Mouse (Mus musculus): ENCODE data around the gene Rbfox3. TPM values are rescaled to one million over a fixed set of nuclear protein-coding genes. Genes with fewer than 3 reads are reported as not detected.
A peak's percentile ranks its signal among the peaks of the same experiment; 100 is the strongest.

Gene Rbfox3
- polyA plus RNA-seq, 1 experiment from 2014 or later = 7.6 TPM

DNA sequence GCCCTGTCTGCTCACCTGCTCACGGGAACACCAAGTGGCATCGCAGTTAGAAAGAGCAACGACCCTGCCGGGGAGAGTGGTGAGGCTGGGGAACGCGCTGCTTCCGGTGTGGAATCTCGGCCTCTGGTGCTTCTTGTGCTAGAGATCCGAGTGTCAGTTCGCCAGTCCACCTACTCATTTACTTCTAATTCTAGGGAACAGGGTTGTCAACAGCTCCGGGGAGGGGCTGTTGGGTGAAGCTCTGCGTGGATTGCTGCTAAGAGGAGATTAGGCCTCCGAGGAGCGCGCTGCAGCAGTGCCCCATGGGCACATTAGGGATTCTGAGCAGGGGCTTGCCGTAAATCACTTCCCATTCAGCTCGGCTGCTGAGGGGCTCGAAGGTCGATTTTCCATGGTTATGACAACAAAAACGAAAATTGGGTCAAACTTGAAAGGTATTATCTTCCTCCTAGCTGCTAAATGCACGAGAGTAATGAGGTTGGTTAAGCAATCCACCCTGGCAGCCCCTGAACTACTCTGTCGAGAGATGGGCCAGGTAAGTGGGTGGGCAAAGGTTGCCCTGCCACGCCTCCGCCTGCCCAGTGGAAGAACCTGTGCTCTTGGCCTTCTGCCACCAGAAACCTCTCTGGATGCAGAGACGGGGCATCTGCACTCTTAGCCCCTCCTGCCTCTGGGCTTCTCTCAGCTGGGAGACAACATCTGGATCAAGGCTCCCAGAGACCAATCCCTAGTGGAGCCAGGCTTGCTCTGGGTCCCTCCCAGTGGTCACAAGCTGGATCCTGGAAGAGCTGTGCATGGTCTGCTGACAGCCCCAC lies 85.9 kb downstream of the Rbfox3 start:
- no peak for DNase-seq (ENCODE audit: low spot score)
- Histone ChIP-seq H3K36me3 (no peaks in the 10 kb centered on the region), H3K4me1 (peaks cover 10% of the 10 kb centered on the region), H3K9me3 (replicated peaks) (no peaks in the 10 kb centered on the region), H3K27me3 (ENCODE audit: low read depth, poor library complexity, severe bottlenecking) (no peaks in the 10 kb centered on the region), H3K27ac (replicated peaks) (no peak overlapping the region), H3K4me3 (no peak overlapping the region)
- WGBS = 70% methylated on average over 25 of the region's 25 CpGs

DNA sequence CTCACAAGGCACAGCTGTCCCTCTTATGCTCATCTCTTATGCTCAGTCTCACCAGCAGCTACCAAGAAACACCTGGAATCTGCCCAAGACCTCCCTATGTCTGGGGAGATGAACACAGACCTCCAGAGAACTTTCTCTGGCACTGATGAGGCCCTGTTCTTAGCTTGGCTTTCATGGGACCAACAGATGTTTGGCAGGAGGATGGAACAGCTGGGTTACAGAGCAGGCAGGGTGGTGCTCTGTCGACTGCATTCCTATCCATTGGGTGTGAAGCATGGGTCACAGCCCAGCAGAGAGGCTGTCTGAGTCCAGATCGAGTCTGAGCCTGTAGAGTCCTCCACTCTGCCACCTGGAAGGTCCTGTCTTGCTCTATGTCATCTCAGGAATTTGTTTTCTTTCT lies 90.0 kb downstream of the Rbfox3 start:
- H3K4me3 ChIP-seq = no peak overlapping the region
- H3K27me3 ChIP-seq (ENCODE audit: low read depth, poor library complexity, severe bottlenecking) = no peaks in the 10 kb centered on the region
- no peaks in the 10 kb centered on the region for H3K9me3 ChIP-seq (replicated peaks)
- no peaks in the 10 kb centered on the region for H3K36me3 ChIP-seq
- 59% methylated on average over 2 of the region's 2 CpGs for WGBS
- H3K4me1 ChIP-seq = peaks cover 10% of the 10 kb centered on the region
- H3K27ac ChIP-seq (replicated peaks) = no peak overlapping the region
- DNase-seq (ENCODE audit: low spot score) = no peak

DNA sequence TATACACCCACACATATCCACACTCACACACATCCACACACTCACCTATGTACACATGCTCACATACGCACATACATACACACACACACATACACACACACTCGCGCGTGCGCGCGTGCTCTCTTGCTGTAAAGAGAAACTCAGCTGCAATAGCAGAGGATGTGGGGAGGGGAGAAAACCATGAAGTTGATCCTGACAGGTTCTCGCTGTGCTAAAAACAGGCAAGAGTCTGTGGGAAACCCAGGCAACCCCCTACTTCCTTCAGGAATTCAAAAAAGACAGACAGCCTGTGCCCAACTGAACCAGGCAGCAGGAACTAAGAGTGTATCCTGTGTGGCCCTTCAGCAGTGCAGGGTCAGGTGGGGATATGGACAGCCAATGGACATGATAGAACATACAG lies 92.9 kb downstream of the Rbfox3 start:
- no peak overlapping the region for H3K4me3 ChIP-seq
- no peak overlapping the region for H3K27ac ChIP-seq (replicated peaks)
- no peaks in the 10 kb centered on the region for H3K36me3 ChIP-seq
- WGBS = 96% methylated on average over 8 of the region's 8 CpGs
- DNase-seq (ENCODE audit: low spot score) = no peak
- no peaks in the 10 kb centered on the region for H3K9me3 ChIP-seq (replicated peaks)
- no peaks in the 10 kb centered on the region for H3K4me1 ChIP-seq
- H3K27me3 ChIP-seq (ENCODE audit: low read depth, poor library complexity, severe bottlenecking) = no peaks in the 10 kb centered on the region

- Histone ChIP-seq H3K27me3 (ENCODE audit: low read depth, poor library complexity, severe bottlenecking) (no peaks in the 10 kb centered on the region), H3K27ac (replicated peaks) (peak overlapping the region; percentile 18; the same call in 1 of the 2 replicates), H3K4me3 (no peak overlapping the region), H3K36me3 (no peaks in the 10 kb centered on the region), H3K4me1 (no peaks in the 10 kb centered on the region), H3K9me3 (replicated peaks) (no peaks in the 10 kb centered on the region)
- DNase-seq (ENCODE audit: low spot score) = no peak
- WGBS = 74% methylated on average over 5 of the region's 5 CpGs
Observed at GRCm38 (mm10) chr11:118815118-118815517, 96.3 kb downstream of the Rbfox3 start.

DNA sequence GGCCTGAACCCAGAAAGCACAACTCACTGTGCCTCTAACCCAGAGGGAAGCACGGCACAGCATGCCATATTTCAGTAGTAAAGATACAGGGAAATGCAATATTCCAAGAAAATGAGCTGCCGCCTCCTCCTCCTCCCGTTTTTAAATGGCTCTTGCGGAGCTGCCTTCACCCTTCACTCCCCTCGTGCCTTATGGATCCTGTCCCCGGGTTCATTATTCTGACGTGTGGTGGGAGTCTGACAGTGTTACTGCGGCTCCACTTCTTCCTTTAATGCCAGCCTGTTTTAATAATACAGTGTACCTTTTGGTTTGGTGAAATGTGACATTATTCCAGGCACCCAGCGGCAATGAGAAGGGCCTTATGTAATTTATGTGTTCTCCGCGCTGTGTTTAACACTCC lies 97.5 kb downstream of the Rbfox3 start:
- no peak overlapping the region for H3K4me3 ChIP-seq
- 84% methylated on average over 11 of the region's 11 CpGs for WGBS
- H3K27me3 ChIP-seq (ENCODE audit: low read depth, poor library complexity, severe bottlenecking) = no peaks in the 10 kb centered on the region
- H3K9me3 ChIP-seq (replicated peaks) = no peaks in the 10 kb centered on the region
- H3K4me1 ChIP-seq = no peaks in the 10 kb centered on the region
- no peak for DNase-seq (ENCODE audit: low spot score)
- no peaks in the 10 kb centered on the region for H3K36me3 ChIP-seq
- no peak overlapping the region for H3K27ac ChIP-seq (replicated peaks)

DNA sequence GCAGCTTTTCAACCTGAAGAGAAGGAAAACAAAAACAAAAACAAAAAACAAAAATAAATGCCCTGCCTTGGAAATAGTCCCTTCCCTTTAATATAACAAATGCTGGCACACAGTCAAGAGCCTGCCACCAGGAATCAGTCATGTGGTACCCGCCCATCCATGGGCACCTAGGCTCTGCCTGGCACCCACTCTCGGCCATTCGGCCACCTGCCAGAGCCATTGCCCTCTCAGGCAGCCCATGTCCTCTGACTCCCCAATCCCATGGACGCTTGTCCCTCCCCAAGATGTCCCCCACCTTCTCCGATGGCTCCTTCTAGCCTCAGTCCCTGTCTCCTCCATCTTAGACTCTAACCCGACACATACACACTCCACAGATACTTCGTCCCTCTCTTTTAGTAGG lies 100.0 kb downstream of the Rbfox3 start:
- Histone ChIP-seq H3K4me3 (no peak overlapping the region), H3K4me1 (peaks cover 3% of the 10 kb centered on the region; the same call in 1 of the 2 replicates), H3K27ac (replicated peaks) (no peak overlapping the region), H3K36me3 (no peaks in the 10 kb centered on the region), H3K9me3 (replicated peaks) (no peaks in the 10 kb centered on the region), H3K27me3 (ENCODE audit: low read depth, poor library complexity, severe bottlenecking) (no peaks in the 10 kb centered on the region)
- DNase-seq (ENCODE audit: low spot score) = no peak
- 93% methylated on average over 7 of the region's 7 CpGs for WGBS

- Histone ChIP-seq H3K27ac (replicated peaks) (no peak overlapping the region), H3K9me3 (replicated peaks) (no peaks in the 10 kb centered on the region), H3K27me3 (ENCODE audit: low read depth, poor library complexity, severe bottlenecking) (no peaks in the 10 kb centered on the region), H3K4me3 (no peak overlapping the region), H3K36me3 (no peaks in the 10 kb centered on the region), H3K4me1 (peaks cover 4% of the 10 kb centered on the region; the same call in 1 of the 2 replicates)
- 86% methylated on average over 15 of the region's 15 CpGs for WGBS
- DNase-seq (ENCODE audit: low spot score) = no peak
Observed at GRCm38 (mm10) chr11:118807511-118807910, 103.9 kb downstream of the Rbfox3 start.

DNA sequence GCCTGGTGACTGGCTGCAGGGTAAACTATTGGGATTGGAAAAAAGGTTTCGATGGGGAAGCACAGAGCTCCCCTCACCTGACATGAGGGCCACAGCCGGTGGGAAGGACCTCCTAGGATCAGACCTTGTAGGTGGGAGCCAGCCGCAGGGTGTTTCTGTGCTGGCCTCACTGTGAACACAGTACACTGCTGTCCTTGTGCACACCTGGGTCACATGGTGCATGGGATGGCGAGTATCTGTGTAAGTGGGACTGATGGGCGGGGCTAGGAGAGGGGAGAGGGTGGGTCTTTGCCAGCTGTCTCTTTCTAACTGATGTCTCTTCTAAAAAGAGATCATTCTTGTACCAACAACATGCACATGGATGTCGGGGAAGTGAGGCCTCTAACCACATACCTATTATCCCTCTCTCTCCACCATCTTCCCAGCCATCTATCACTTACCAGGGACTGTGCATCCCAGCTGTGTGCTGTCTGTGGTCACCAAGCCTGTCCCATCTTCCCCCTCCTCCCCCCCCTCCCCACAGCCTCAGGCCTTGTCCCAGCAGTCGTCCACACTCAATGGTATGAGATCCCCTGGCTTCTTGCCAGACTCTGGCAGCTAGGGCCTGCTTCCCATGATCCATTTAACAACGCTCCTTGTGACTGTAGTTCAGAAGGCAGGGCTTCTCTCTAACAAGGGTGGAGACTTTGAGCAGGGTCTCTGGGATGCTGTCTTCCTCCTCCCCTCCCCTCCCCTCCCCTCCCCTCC lies 116.4 kb downstream of the Rbfox3 start:
- Histone ChIP-seq H3K27me3 (ENCODE audit: low read depth, poor library complexity, severe bottlenecking) (no peaks in the 10 kb centered on the region), H3K36me3 (no peaks in the 10 kb centered on the region), H3K27ac (replicated peaks) (0 out of 2 replicates have a peak overlapping the region, but pooled peaks have one; percentile 80), H3K4me1 (peaks cover 35% of the 10 kb centered on the region), H3K9me3 (replicated peaks) (no peaks in the 10 kb centered on the region), H3K4me3 (no peak overlapping the region)
- DNase-seq (ENCODE audit: low spot score) = no peak
- 84% methylated on average over 8 of the region's 8 CpGs for WGBS

- Histone ChIP-seq H3K27ac (replicated peaks) (peak overlapping the region; percentile 80), H3K27me3 (ENCODE audit: low read depth, poor library complexity, severe bottlenecking) (no peaks in the 10 kb centered on the region), H3K4me3 (no peak overlapping the region), H3K4me1 (peaks cover 35% of the 10 kb centered on the region), H3K9me3 (replicated peaks) (no peaks in the 10 kb centered on the region), H3K36me3 (no peaks in the 10 kb centered on the region)
- no peak for DNase-seq (ENCODE audit: low spot score)
- WGBS = 87% methylated on average over 16 of the region's 16 CpGs
Observed at GRCm38 (mm10) chr11:118793639-118794021, 117.8 kb downstream of the Rbfox3 start.

DNA sequence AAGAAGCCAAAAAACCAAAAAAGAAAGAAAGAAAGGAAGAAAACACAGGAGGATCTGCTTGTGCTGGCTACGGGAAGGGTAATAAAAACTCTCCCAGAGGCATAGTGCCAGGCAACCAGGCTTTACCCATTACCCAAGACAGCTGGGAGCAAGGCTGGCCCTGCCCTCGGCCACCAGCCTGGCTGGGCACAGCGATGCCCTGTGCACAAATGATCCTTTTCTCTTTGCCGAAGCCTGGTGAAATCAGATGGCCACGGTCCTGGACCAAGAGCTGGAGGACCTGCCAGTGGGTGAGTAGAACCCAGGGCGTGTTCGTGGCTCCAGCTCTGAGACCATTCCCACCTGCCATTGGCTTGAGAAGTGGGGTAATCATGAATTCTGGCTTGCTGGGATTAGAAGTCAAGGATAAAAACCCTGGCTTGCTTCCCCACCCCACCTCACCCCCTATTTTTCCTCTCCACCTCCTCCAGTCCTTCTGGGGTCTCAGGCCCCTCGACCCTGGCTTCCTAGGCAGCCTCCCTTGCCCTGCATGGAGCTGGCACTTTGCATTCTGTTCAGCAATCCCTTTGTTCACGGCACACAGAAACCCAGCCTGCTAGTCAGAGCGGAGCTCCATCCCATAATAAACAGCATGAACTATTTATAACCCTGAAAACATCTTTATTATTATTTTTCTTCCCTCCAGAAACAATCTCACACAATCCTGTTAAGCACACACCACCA lies 118.3 kb downstream of the Rbfox3 start:
- 80% methylated on average over 10 of the region's 10 CpGs for WGBS
- H3K4me1 ChIP-seq = peaks cover 35% of the 10 kb centered on the region

GRCm38 (mm10) chr11:118792163-118792915 lies 119.1 kb downstream of the Rbfox3 start:
- H3K27me3 ChIP-seq (ENCODE audit: low read depth, poor library complexity, severe bottlenecking) = no peaks in the 10 kb centered on the region
- peaks cover 35% of the 10 kb centered on the region for H3K4me1 ChIP-seq

More for the DNA sequence above, 118.3 kb downstream of the Rbfox3 start:
- Histone ChIP-seq H3K4me3 (no peak overlapping the region), H3K27ac (replicated peaks) (peak overlapping the region; percentile 80), H3K9me3 (replicated peaks) (no peaks in the 10 kb centered on the region; the same call in 1 of the 2 replicates), H3K27me3 (ENCODE audit: low read depth, poor library complexity, severe bottlenecking) (no peaks in the 10 kb centered on the region), H3K36me3 (no peaks in the 10 kb centered on the region)
- no peak for DNase-seq (ENCODE audit: low spot score)

DNA sequence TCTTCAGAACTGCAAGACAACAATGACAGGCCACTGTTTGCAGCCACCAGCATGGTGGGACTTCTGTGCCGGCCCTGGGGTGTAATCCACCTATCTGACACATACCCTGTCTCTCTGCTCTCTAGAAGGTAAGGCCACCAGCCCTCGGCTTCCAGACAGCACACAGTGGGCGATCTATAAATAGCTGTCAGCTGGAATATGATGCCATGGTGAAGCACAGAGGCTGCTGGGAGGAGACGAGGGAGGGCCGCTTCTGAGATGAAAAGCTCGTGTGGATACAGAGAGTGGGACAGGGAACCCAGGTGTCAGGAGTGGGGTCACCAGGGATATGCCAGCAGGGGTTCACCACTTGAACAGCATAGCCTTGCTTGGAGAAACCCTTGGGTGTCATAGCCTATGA lies 120.0 kb downstream of the Rbfox3 start:
- WGBS = 80% methylated on average over 6 of the region's 6 CpGs
- no peak for DNase-seq (ENCODE audit: low spot score)
- Histone ChIP-seq H3K4me3 (no peak overlapping the region), H3K4me1 (peaks cover 35% of the 10 kb centered on the region), H3K27ac (replicated peaks) (peak overlapping the region; percentile 50; the same call in 1 of the 2 replicates), H3K27me3 (ENCODE audit: low read depth, poor library complexity, severe bottlenecking) (no peaks in the 10 kb centered on the region), H3K36me3 (no peaks in the 10 kb centered on the region), H3K9me3 (replicated peaks) (no peaks in the 10 kb centered on the region; the same call in 1 of the 2 replicates)

More at GRCm38 (mm10) chr11:118792163-118792915, 119.1 kb downstream of the Rbfox3 start:
- DNase-seq (ENCODE audit: low spot score) = no peak
- Histone ChIP-seq H3K36me3 (no peaks in the 10 kb centered on the region), H3K9me3 (replicated peaks) (no peaks in the 10 kb centered on the region; the same call in 1 of the 2 replicates), H3K27ac (replicated peaks) (peak overlapping the region; percentile 80), H3K4me3 (no peak overlapping the region)
- 85% methylated on average over 9 of the region's 9 CpGs for WGBS
